Mouse (Mus musculus): ENCODE data around the gene Tsc22d4.

DNA sequence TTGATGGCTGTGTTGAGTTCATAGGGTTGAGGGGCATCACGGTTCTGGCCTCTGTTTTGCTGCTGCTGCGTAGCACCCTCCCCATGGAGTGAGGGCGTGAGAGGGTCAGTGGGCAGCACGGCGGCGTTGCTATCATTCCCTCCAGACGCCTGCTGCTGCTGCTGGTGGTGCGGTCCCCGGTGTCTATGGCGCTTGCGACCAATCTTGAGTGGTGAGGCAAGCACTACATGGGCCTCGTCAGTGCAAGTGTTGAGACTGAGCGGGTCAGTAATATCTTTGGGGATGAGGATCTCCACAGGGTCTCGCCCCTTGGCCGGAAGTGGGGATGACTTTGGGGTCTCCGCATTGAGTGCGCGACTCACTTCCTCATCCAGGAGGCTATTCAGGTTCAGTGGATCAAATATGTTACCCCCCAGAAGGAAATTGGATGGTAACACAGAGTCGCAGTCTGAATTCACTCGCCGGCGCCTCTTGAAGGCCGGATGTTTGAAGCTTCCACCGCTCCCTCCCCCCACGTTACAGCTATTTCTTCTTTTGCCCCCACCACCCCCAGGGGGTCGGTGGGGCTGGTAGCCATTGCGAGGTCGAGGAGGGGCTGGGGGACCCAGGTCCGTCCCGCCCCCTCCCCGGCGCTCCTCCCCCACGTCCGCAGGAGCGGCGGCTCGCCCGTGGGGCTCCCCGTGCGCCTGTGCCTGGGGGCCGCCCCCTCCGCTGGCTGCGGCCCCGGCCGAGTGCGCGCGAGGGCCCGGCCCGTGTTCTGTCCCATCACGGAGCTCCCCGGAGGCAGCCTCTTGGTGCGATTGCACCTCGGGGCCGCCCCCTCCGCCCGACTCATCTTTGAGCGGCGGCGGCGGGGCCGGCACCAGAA, 39.9 kb downstream of the Tsc22d4 start:
- TF ChIP-seq CTCF (conservative IDR thresholded peaks at IDR 0.05; ENCODE audit: insufficient read depth, insufficient read length, low read depth, low read length), result no peak
- no peak for TF ChIP-seq POLR2A (IDR thresholded peaks at IDR 0.05; ENCODE audit: low read depth, low read length)

Data from kidney, adult 2 months (tissue).